Mouse (Mus musculus): ENCODE results near the gene Svop.

DNA sequence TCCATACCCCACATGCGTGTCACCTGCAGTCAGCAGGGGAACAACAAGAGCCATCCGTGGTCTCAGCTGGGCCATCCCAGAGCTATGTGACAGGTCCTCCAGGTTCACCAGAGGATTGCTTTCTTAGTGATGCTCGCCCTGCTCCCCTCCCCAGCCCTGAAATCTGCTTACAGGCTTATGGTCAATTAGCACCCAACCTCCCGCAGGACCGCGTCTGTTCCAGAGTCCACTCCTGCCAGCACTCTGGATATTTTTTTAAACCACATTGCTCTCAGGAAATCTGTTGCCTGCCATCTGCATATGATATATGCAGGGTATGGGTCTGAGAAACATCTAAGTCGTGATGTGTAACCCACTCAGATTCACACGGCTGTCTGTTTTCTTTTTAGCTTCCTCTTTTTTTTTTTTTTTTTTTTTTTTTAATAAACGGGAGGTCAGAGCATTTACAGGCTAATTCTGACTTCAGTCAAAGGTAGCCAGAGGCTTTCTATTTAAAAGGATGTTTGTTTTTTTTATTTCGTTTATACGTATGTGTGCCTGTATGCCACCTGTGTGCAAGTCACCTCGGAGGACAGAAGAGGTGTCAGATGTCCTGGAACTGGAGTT lies 3.4 kb downstream of the Svop start:
- TF ChIP-seq POLR2A (IDR thresholded peaks at IDR 0.05; ENCODE audit: extremely low read depth, insufficient read depth, low read length) = no peak
- no peak for TF ChIP-seq CTCF (IDR thresholded peaks at IDR 0.05; ENCODE audit: extremely low read depth, insufficient read depth, low read length)

Data from cortical plate, adult 2 months (tissue).